Mouse (Mus musculus) right cerebral cortex, postnatal 36 days (tissue): ENCODE measurements at regions not wholly inside any gene's neighbourhood (a gene's known extent, or its start where the extent isn't known, plus 50 kb on each side); places are given as distances from the start of the nearest gene placed in this dataset.

ENCODE experiments used
- DNase-seq, 2 experiments: peaks; one replicate each; pipeline ENCODE4 v3.0.0; 2022; ENCODE audit warnings: low spot score in 2 of 2, mixed read lengths in 1 of 2

DNA sequence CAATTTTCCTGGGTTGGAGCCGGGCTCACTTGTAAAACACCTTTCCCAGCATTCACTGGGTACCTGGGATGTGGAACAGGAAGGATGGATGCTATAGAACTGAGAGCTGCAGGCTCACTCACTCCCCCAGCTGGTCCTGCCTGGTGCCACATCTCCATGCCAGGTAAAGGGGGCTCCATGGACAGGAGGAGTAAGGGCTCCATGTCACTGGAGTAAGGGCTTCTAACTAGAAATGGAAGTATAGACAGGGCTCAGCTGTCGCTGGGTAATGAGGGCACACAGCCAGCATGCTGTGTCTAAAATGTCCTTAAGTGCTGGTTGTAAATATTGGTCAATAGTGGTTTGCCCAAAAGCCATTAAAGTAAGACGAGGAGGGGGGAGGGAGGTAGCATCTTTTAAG, 99.4 kb upstream of the Gpr12 start:
- DNase-seq = no peak

DNA sequence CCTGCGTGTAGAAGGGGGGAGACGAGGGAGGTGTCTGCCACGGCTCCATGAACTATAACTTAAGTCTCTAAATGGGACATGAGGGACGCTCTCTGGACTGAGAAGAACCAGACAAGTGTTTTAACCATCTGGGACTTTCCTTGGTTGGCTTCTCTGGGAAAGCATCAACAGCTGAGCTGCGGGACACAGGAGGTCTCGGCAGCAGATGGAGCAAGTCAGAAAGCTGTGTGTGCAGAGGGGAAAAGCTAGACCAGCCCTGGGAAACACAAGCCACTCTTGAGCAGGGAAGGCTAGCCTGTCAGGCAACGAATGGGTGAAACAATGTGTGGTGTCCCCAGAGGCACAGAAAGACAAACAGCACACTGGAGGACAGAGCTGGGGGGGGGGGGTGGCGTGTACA, 98.5 kb upstream of the Gpr12 start:
- DNase-seq = no peak

DNA sequence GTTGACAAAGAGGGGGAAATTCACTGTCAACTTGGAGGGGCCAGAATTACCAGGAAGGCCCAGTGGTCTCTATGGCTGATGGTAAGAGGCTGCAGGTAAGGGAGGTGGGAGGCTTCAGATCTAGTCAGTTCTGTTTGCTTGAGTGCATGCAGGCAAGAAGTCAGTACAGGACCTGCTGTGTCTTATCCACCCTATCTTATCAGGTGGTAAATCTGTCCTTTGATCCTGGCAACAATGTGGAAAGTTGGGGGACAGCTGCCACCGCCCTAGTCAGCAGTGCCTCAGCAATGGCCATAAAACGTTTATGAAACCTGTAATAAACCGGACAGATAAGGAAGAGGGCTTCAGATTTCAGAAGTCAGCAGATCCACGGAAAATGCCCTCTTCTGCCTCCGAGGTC, 97.9 kb upstream of the Gpr12 start:
- no peak for DNase-seq

DNA sequence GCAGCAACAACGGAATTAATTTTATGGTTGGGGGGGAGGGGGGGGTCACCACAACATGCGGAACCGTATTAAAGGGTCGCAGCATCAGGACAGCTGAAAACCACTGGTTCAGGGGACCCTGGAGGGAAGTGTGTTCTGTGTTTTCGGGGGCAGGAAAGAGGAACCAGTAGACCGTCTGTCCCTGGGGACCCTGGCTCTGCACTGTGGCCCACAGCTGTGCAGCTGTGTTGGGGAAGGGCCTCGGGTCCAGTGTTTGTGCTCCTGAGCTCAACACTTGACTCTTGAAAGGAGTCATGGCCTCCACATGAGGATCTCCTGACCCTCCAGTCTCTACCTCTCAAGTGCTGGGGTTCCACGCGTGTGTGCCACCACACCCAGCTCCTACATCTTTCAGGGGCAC, 96.5 kb upstream of the Gpr12 start:
- no peak for DNase-seq

DNA sequence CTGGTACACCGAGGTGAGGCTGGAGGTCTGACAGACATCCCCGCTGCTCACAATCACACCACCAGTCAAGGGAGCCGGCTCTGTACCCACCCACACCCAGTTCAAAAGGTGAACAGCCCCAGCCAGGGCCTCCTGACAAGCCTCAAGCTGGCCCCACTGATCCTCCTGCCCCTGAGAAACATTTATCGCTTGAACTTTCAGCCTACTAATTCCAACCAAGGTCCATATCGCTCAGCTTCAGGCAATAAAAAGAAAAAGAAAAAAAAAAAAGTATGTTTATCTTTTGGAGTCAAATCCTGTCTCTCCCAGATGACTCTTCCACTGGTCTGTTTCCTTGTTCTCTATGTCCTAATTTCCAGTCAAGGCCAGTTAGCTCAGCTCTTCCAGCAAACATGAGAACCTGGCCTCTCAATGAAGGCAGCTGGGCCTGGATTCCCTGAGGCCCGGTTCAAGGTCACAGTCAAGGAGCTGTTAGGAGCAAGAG, 94.2 kb upstream of the Gpr12 start:
- no peak for DNase-seq

DNA sequence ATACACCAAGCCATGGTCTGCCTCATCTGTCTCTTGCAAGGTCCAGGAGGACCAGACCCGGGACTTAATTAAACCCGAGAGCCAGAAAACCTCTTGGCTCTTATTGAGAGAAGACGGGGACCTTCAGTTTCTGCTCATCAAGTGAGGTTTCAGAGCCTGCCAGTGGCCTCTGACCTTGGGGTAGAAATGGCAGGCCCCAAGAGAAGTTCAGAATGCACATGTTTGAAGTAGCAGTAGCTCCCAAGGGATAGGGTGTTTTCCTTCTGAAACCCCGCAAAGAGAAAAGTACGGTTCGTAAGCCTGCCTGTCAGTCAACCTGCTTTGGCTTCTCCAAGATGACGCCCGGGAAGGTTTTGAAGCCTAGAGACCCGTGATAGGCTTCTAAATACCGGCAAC, 93.7 kb upstream of the Gpr12 start:
- DNase-seq = no peak

DNA sequence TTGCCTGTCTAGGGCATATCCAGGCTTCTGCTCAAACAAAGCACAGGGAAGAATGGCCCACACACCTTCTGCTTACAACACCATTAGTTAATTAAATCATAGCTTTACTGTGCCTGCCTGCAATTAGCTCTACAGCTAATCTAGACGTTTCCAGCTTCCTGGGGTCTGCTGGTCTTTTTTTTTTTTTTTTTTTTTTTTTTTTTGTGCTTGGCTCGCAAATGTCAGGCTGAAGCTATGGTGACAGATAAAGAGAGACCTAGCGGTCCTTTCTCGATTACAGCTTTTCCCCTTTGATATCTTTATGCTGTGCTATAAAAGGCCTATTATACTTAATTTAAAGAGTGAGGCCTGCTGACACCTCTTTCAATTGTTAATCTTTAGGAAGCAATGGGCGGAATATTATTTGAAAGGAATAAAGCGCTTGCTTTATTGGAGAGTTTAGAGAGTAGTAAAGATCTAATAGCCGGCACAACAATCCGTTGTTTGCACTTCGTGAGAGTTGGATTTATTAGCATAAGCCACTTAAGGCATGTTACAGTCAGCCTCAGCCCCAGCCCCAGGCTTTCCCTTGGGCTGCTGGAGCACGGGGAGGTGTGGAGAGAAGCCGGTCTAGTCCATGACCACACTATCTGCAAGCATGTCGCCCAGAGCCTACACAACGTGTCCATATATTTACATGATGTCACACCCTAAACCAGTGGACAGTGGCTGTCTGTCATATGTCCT, 93.2 kb upstream of the Gpr12 start:
- DNase-seq = no peak

DNA sequence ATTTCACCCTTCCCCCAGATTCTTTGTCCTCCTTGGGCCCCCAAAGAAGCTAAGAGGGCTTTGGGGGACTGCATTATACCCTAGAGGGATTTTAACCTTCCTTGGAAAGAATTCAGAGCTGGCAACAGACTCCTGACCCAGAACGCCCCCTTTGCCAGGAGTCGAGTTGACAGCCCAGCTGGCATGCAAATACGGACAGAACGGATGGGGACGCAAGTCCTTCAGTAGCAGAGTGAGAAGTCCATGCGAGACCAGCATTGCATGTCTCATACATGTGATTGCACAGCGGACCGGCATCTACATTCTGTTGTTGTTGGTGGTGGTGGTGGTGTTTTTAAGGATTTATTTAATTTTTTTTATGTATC, 92.1 kb upstream of the Gpr12 start:
- DNase-seq = no peak

DNA sequence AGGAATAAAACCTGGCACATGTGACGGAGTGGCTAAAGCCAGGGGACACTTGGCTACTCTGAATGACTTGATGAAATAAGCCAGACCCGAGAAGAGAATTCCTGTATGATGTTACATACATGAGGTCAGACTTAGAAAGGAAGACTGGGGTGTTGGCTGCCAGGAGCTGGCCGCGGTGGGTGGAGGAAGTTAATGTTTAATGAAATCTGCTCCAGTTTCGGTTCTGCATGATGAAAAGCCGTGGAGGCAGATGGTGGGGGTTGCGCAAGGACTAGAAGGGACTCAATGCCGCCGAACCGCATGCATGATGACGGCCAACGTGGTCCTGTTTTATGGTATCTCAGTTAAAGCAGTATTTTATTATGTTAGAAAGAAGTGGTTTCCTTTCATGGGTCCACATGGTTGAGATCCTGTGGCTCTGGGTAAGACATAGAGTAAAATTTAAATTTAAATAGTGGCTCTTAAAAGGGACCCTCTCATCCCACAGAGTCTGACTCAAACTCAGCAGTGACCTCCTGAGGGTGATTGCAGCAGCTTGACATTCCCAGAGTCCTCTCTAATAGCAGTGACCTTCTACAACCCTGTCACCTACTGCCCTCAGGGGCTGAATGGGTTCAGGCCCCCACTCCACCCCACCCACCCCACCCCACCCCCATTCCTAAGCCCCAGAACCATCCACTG, 91.6 kb upstream of the Gpr12 start:
- no peak for DNase-seq

DNA sequence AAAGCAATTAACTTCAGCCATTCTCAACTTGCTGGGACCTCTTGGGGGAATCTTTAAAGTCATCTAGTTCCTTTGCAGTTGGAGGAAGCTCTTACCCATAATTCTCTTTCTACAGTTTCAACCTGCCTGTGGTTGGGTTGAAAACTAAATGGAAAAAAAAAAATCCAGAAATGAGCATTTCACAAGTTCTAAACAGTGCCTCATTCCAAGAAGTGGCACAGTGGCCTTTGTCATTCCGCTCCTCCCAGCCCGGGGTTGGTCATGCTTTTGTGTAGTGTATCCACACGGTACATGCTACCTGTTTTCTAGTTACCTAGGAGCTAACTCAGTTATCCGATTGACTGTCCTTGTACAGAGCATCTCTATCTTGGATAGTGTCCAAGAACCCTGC, 90.8 kb upstream of the Gpr12 start:
- no peak for DNase-seq

DNA sequence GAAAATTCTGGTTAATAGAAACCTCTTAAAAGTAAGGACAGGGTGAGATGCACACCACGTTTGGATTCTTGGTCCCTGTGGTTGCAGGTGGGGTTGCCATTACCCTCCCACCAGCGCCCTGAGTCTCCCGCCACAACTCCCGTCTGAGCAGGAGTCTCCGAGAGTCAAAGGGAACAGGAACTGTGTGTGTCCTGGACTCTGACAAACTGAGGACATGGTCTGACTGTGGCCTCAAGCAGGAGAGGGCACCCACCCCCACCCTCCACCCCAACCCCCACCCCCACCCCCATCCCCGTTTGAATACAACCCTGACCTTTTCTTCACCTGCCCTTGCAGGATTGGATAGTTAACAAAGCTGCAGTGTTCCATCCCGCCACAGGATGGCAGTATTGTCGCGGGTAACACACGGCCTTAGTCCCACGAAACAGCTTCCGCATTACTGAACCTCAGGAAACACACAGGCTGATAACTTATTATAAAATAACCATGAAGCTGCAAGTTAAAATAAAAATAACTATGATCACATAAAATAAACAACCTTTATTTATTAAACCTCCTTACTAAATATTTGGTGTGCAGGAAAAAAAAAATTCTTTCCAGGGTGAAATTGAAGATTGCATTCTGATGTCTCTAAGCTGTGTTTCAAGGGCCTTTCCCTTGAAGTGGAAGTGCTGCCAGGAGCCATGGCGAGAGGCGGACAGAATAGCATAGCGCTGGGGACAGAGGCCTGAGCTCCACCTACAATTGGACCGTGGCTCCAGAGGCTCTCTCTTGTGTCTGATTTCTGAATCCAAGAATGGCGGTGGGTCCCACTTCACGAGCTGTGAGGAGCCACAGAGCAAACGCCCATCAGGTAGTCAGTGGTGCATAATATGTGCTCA, 90.2 kb upstream of the Gpr12 start:
- peak; percentile 30 to 39 for DNase-seq

DNA sequence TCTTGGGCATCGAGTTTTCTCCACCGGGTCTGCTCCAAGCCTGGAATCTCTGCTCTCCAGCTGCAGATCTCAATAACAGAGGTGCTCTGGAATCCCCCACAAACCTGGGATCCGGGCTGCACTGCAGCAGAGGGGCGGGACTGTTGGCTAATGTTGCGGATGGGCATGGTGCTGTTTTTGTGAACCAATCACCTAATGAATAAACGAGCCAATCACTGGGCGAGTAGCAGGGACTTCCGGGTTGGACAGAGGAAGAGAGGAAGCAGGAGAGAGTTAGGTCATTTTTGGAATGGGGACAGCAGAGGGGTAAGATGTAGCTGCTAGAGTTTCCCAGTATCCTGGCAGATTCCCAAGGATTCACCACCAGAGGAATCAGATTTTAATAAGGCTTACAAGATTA, 76.7 kb upstream of the Gpr12 start:
- DNase-seq = no peak

DNA sequence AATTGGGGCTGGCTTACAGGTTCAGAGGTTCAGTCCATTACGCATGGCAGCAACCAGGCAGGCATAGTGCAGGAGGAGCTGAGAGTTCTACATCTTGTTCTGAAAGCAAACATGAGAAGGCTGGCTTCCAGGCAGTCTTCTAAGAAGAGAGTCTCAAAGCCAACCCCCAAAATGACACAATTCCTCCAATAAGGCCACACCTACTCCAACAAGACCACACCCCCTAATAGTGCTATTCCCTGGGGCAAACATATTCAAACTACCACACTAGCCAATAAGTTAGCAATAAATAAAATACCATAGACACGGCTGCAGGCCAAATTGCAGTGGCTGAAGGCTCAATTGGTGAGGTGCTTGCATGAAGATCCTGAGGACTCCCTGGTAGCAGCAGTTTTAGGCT, 72.2 kb upstream of the Gpr12 start:
- no peak for DNase-seq

DNA sequence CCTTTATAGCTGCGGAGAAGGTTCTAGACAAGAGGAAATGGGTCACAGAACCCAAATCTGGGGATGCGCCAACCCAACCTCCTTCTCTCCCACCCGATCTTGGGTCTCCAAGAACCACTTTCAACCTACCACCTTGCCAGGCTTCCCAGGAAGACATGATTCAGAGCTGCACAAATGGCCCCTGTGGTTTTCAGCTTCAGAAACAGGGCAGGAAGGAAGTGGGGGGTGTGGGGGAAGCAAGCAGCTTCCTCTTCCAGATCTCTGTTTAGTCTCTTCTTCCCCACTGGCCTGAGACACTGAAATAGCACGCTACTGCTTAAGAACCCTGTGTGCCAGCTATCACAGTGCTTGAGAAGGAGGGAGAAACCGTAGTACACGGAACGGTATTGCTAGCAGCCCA, 70.4 kb upstream of the Gpr12 start:
- DNase-seq = no peak

DNA sequence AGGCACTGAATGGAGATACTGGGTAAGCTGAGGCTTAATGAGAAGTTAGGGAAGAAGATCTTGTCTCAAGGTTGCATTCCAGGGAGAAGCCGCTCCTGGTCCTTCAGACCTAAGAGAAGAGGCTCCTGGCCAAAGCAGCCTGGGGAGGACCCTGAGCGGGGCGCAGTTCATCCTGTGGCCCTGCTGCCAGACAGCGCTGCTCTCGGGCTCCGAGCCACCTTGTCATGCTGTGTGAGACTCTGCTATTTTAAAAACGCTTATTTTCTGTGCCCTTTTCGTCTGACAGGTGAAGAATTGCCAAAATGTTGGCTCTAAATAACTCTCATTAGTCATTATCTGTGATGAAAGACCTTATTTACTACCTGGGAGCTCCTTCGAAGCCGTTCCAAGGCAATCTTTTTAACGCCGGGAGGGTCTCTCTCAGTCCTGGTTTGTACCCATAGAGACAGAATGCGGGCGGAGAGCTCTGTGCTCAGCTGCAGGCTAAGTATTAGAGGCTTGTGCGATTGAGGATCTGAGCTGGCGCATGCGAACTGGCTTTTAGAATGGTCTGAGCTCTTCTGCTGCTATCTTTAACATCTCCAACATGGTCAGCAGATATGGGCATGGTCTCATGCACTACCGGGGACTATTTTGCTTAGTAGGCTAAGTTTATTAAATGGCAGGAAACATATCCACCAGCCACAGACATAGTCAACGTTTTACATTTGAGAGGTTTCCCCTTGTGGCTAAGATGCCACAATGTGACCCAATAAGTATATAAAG, 68.8 kb upstream of the Gpr12 start:
- DNase-seq = no peak

DNA sequence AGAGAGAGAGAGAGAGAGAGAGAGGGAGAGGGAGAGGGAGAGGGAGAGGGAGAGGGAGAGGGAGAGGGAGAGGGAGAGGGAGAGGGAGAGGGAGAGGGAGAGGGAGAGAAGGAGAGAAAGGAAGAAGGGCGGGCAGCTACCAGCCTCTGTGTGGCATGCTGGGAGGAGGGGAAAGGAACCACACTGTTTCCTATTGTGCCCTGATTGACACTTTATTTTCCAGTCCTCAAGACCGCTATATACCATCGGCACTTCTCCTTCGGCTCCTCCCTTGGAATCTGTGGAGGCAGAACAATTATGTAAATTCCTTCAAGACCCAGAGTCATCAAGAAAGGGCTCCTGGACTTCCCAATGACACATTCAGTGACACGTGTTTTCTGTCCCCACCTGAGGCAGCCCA, 67.8 kb upstream of the Gpr12 start:
- no peak for DNase-seq

DNA sequence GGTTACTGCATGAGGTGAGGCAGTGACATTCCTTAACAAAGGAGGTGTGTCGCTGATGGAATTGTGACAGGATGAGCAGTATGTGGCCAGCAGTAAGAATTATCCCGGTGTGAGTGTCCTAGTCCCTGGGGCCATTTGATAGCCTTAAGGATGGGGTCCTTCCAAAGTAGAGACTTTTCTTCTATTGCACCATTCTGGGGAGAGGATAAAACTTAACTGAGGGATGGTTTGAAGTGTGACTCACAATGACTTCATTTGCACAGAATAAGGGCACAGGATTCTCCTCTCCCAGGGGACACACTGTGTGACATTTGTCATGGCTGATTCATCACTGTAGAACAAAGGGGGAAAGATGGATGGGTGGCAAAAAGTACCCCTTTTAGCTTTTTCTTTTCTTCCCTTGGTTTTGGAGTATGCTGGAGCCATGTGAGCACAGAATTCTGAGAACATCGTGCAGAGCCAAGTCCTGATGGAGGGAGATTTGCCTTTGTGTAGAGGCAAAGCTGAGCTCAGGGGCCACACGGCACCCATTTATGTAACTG, 63.6 kb upstream of the Gpr12 start:
- no peak for DNase-seq

DNA sequence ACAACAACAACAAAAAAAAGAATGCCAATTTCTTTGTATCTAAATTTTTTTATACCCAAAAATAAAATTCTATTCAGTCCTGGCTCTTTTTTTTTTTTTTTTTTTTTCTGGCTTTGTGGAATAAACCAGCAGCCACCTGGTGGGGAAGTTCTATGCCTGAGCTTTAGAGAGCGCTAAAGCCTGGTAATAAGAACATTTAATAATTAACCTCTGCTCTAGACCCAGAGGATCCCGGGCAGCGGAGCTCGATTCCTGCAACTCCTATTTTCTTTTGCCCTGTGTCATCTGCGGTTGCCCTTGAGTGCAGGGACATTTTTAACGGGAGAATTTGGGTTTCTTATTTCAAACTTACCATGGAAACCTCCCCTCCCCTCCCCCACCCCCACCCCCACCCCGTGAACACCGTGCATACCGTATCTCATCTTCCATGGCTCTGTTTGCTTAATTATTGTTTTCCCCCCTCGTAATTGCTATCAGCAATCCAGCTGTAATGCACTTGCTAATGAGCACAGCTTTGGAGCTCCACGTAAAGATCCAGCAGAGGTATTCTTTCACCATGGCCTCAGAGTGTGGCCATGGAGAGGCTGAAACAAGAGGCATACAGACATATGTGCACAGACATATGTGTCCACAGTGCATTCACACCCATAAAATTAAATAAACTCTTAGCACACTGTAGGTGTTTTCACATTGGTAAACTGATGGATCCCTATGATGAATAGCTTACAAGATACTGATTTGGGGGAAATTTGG, 62.8 kb upstream of the Gpr12 start:
- no peak for DNase-seq

DNA sequence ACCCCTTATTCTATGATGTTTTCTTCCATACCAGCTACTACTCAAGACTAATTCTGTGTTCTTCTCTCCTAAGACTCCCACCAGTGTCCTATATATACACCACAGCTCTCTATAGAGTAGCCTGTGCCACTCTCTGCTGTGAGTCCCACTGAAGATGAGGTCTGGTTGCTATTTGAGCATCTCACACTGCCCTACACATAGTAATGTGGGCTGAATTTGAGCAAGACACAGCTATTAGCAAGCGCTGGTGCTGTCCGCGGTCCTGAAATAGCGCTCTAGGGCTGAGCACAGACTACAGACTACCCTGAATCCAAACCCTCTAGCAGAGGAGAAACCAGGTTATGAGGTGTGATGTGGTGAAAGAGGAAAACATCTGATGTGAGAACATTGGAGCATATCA, 59.5 kb upstream of the Gpr12 start:
- peak; percentile 46 to 75 for DNase-seq

DNA sequence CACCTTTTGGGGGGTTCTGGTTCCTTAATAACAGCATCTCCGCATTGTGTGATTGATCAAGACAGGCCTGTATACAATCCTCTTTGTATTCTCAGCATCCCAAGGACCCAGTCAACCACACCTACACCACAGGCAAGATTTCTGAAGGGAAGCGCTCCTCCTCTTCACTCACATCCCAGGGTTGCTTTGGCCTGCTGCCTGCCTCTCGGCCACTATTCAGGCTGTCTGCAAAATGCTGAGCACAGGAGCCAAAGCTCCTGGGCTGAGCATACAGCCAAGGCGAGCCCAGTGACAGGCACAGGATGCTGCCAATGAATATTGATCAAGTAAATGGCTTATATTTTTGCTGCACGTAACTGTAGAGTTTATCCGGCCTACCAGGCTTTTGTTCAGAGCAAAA, 56.9 kb upstream of the Gpr12 start:
- no peak for DNase-seq

DNA sequence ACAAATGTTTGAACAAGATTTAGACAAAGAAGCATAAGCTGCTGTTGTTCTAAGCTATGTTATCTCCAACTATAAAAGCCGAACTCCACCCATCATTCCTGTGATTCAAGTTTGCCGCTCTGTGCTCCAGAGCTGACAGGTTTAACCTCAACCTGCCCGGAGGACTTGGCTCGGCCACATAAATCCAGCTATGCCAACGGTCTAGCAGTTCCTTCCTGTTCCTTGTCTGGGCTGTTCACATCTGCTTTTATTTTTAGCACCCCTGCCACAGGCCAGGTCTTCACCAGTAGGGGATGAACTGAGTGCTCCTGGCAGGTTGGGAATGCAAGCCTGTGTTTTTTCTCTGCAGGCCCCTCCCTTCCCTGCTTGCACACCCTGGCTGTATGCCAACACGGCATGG, 51.8 kb upstream of the Gpr12 start:
- no peak for DNase-seq
